Mouse (Mus musculus) midbrain, postnatal 0 days (tissue): ENCODE data around the gene 1700088E04Rik. TPM values are rescaled to one million over a fixed set of nuclear protein-coding genes. Genes with fewer than 3 reads are reported as not detected.

Source experiments
- ATAC-seq: fragments of 200-750 bp; cut with Nextera tagmentation; 2 replicates; pipeline ENCODE4 v1.8.0; 2017; ENCODE audit warnings: moderate number of reproducible peaks, mild to moderate bottlenecking, moderate TSS enrichment, moderate library complexity; ENCODE audit not compliant: low FRiP score
- DNase-seq: peaks from one replicate; pipeline ENCODE4 v3.0.0-alpha.2; 2015; ENCODE audit warnings: low spot score
- H3K27ac ChIP-seq: fragments of 300-500 bp; sonication (generic); 2 replicates; pipeline ENCODE4 v1.5.1; 2014; ENCODE audit warnings: low read depth, mild to moderate bottlenecking, low read length, mixed read lengths
- H3K27me3 ChIP-seq: fragments of 300-500 bp; sonication (generic); 2 replicates; pipeline ENCODE4 v1.6.1; 2014; ENCODE audit warnings: low read length, control low read depth, mixed read lengths; ENCODE audit not compliant: insufficient read depth
- H3K36me3 ChIP-seq: fragments of 300-500 bp; sonication (generic); 2 replicates; pipeline ENCODE4 v1.6.1; 2014; ENCODE audit warnings: low read length, control low read depth, mixed read lengths; ENCODE audit not compliant: insufficient read depth
- H3K4me1 ChIP-seq: fragments of 300-500 bp; sonication (generic); 2 replicates; pipeline ENCODE4 v1.6.1; 2014; ENCODE audit warnings: mild to moderate bottlenecking, control low read depth, antibody characterized with exemption, low read length, mixed read lengths; ENCODE audit not compliant: insufficient read depth
- H3K4me2 ChIP-seq: fragments of 300-500 bp; sonication (generic); 2 replicates; pipeline ENCODE4 v1.6.1; 2014; ENCODE audit warnings: low read depth, mild to moderate bottlenecking, low read length, mixed read lengths; ENCODE audit not compliant: poor library complexity, severe bottlenecking
- H3K4me3 ChIP-seq: fragments of 300-500 bp; sonication (generic); 2 replicates; pipeline ENCODE4 v1.5.1; 2014; ENCODE audit warnings: low read depth, mild to moderate bottlenecking, low read length, moderate library complexity
- H3K9ac ChIP-seq: fragments of 300-500 bp; sonication (generic); replicated peaks from 2 replicates; pipeline ENCODE4 v1.6.1; 2014; ENCODE audit warnings: mild to moderate bottlenecking, low read length, moderate library complexity, mixed read lengths; ENCODE audit not compliant: poor library complexity, severe bottlenecking
- H3K9me3 ChIP-seq: fragments of 300-500 bp; sonication (generic); 2 replicates; pipeline ENCODE4 v1.6.1; 2016; ENCODE audit warnings: low read length, control low read depth
- CTCF ChIP-seq: IDR thresholded peaks from 2 replicates; pipeline ENCODE4 v1.5.1; 2016; ENCODE audit warnings: antibody characterized with exemption, mild to moderate bottlenecking
- WGBS: fragments of 180-500 bp; shearing (Covaris S2); extraction: QIAGEN DNeasy Blood & Tissue Kit; methylation state at CpG from one replicate; pipeline ENCODE4 v1.1.7; 2014; 5-methylcytosine and 5-hydroxymethylcytosine counted together
- polyA plus RNA-seq: library from polyadenylated mRNA; unstranded; fragments of >200 nt; fragmentation: Nextera tagmentation; extraction: Ambion mirVana; gene quantifications from 2 replicates; pipeline ENCODE4 v1.2.1, GENCODE M21; 2015
- total RNA-seq: library from RNA; depleted of rRNA; stranded (reverse); fragments of >200 nt; gene quantifications from 2 replicates; pipeline ENCODE4 v1.2.3, GENCODE M21; 2014; rRNA removed

The 1700088E04Rik gene
- total RNA-seq (9.5 and 11.7 TPM in 2 replicates), polyA plus RNA-seq (15.9 and 21.6 TPM in 2 replicates)

- under 1% methylated on average over 57 of the region's 57 CpGs for whole genome bisulfite sequencing
- H3K4me1 ChIP-seq: peaks cover 4% of the 10 kb centered on the region; the same call in 1 of the 2 replicates
- peak; percentile 97 for DNase-seq
Observed at GRCm38 (mm10) chr15:79140866-79141565, at the start of gene 1700088E04Rik, which contains the start of gene Polr2f. Gene 1700088E04Rik, minus strand, starts transcription at chr15:79141253. Gene Polr2f, plus strand, starts transcription at chr15:79141009.

GRCm38 (mm10) chr15:79187819-79188218, 46.8 kb upstream of the 1700088E04Rik start:
- no peaks in the 10 kb centered on the region for H3K9me3 ChIP-seq
- no peak for ATAC-seq
- H3K27ac ChIP-seq: no peak overlapping the region
- TF ChIP-seq CTCF: no peak
- H3K9ac ChIP-seq: no peak overlapping the region
- no peak overlapping the region for H3K4me2 ChIP-seq
- H3K4me1 ChIP-seq: no peaks in the 10 kb centered on the region
- no peak for DNase-seq
- WGBS: 96% methylated on average over 8 of the region's 8 CpGs
- H3K4me3 ChIP-seq: no peak overlapping the region
- H3K27me3 ChIP-seq: no peaks in the 10 kb centered on the region
- no peaks in the 10 kb centered on the region for H3K36me3 ChIP-seq

More at GRCm38 (mm10) chr15:79140866-79141565, at the start of gene 1700088E04Rik, which contains the start of gene Polr2f:
- no peaks in the 10 kb centered on the region for H3K27me3 ChIP-seq
- H3K27ac ChIP-seq: peak within 1 kb of the TSS; percentile 52
- H3K9me3 ChIP-seq: no peaks in the 10 kb centered on the region
- H3K36me3 ChIP-seq: peaks cover 18% of the 10 kb centered on the region; the same call in 1 of the 2 replicates
- H3K9ac ChIP-seq: peak within 1 kb of the TSS; percentile 75
- H3K4me2 ChIP-seq: peak within 1 kb of the TSS; percentile 92
- ATAC-seq: peak; percentile 84
- TF ChIP-seq CTCF: no peak
- H3K4me3 ChIP-seq: peak within 1 kb of the TSS; percentile 88

- DNase-seq: no peak
- WGBS: 87% methylated on average over 10 of the region's 10 CpGs
- no peak for ATAC-seq
- Histone ChIP-seq H3K4me1 (no peaks in the 10 kb centered on the region), H3K27me3 (no peaks in the 10 kb centered on the region), H3K9ac (no peak overlapping the region), H3K27ac (no peak overlapping the region), H3K36me3 (no peaks in the 10 kb centered on the region), H3K4me3 (no peak overlapping the region), H3K4me2 (no peak overlapping the region), H3K9me3 (no peaks in the 10 kb centered on the region)
- no peak for TF ChIP-seq CTCF
Observed at GRCm38 (mm10) chr15:79185213-79185612, 44.2 kb upstream of the 1700088E04Rik start.

- no peak for TF ChIP-seq CTCF
- no peak overlapping the region for H3K4me2 ChIP-seq
- H3K36me3 ChIP-seq: no peaks in the 10 kb centered on the region
- ATAC-seq: no peak
- no peaks in the 10 kb centered on the region for H3K27me3 ChIP-seq
- no peaks in the 10 kb centered on the region for H3K4me1 ChIP-seq
- H3K9me3 ChIP-seq: no peaks in the 10 kb centered on the region
- 34% methylated on average over 6 of the region's 6 CpGs for WGBS
- H3K4me3 ChIP-seq: no peak overlapping the region
- H3K27ac ChIP-seq: no peak overlapping the region
- H3K9ac ChIP-seq: no peak overlapping the region
- DNase-seq: no peak
Observed at GRCm38 (mm10) chr15:79176905-79177304, 35.9 kb upstream of the 1700088E04Rik start.

- H3K27ac ChIP-seq: no peak overlapping the region
- H3K4me2 ChIP-seq: no peak overlapping the region
- no peak overlapping the region for H3K9ac ChIP-seq
- H3K27me3 ChIP-seq: peaks cover 35% of the 10 kb centered on the region
- no peaks in the 10 kb centered on the region for H3K36me3 ChIP-seq
- ATAC-seq (no peak), DNase-seq (peak; percentile 28)
- no peaks in the 10 kb centered on the region for H3K4me1 ChIP-seq
- TF ChIP-seq CTCF: no peak
- H3K4me3 ChIP-seq: no peak overlapping the region
- no peaks in the 10 kb centered on the region for H3K9me3 ChIP-seq
- 56% methylated on average over 8 of the region's 8 CpGs for WGBS
Observed at GRCm38 (mm10) chr15:79166712-79167111, 25.7 kb upstream of the 1700088E04Rik start.

GRCm38 (mm10) chr15:79165140-79165539, 24.1 kb upstream of the 1700088E04Rik start, which contains the start of gene Sox10:
Gene Sox10, minus strand, starts transcription at chr15:79165240.
- Histone ChIP-seq H3K4me1 (no peaks in the 10 kb centered on the region), H3K4me3 (peak within 1 kb of the TSS; percentile 21; the same call in 1 of the 2 replicates), H3K27ac (no peak within 1 kb of the TSS), H3K27me3 (peaks cover 38% of the 10 kb centered on the region), H3K9ac (0 out of 2 replicates have a peak within 1 kb of the TSS, but pooled peaks have one; percentile 13), H3K4me2 (no peak within 1 kb of the TSS), H3K9me3 (no peaks in the 10 kb centered on the region), H3K36me3 (no peaks in the 10 kb centered on the region)
- no peak for ATAC-seq
- TF ChIP-seq CTCF: no peak
- no peak for DNase-seq
- WGBS: 51% methylated on average over 5 of the region's 5 CpGs
